Mouse (Mus musculus) megakaryocyte, embryonic 14.5 days (primary cell): ENCODE measurements around the gene E130308A19Rik. TPM values are rescaled to one million over a fixed set of nuclear protein-coding genes. Genes with fewer than 3 reads are reported as not detected.

Experiments
- H3K27me3 ChIP-seq: replicated peaks from 2 replicates; pipeline ENCODE3; 2012; ENCODE audit warnings: inconsistent platforms
- H3K36me3 ChIP-seq: replicated peaks from 2 replicates; pipeline ENCODE3; 2012; ENCODE audit warnings: low read length, inconsistent platforms, mixed read lengths
- H3K4me1 ChIP-seq: 2 replicates; pipeline ENCODE4 v1.6.1; 2012; ENCODE audit warnings: inconsistent platforms
- H3K4me3 ChIP-seq: replicated peaks from 2 replicates; pipeline ENCODE3; 2012; ENCODE audit warnings: moderate library complexity, mild to moderate bottlenecking, inconsistent platforms
- H3K9me3 ChIP-seq: 2 replicates; pipeline ENCODE4 v1.6.1; 2012; ENCODE audit warnings: inconsistent platforms
- FLI1 ChIP-seq: IDR thresholded peaks from 2 replicates; pipeline ENCODE4 v1.6.1; 2012; ENCODE audit warnings: low read length, inconsistent platforms, mixed read lengths
- GATA1 ChIP-seq: IDR thresholded peaks from 3 replicates; pipeline ENCODE4 v1.6.1; 2012; ENCODE audit warnings: mixed read lengths, low read length, inconsistent platforms, borderline replicate concordance
- polyA plus RNA-seq: library from polyadenylated mRNA; stranded (reverse); fragments of >175 nt; gene quantifications from 2 replicates; pipeline ENCODE4 v1.2.3, GENCODE M21; 2012; ENCODE audit warnings: low replicate concordance; ENCODE audit not compliant: insufficient read depth

The E130308A19Rik gene
- polyA plus RNA-seq, 1 experiment = 0.51 TPM

DNA sequence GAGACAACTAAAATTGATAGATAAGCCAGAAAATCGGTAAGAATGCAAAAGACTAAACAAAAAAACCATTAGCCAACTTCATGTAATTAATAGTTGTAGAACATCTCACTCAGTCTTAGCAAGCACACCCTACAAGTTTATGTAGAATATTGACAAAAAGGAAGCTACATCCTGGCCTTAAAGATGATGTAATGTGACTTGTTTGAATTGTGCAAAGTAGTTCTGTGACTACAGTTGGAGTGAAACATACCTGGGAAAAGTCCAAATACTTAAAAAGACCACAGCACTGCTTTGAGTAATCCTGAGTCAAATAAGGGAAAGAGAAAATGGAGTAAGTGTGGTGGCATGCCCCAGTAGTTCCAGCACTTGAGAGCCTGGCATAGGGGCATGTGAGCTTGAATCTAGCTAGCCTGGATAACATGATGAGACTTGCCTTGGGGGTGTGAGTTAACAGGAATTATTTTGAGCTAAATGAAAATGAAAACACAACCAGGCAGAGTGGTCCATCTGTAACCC, 26.2 kb downstream of the E130308A19Rik start:
- Histone ChIP-seq H3K27me3 (no peaks in the 10 kb centered on the region), H3K9me3 (no peaks in the 10 kb centered on the region), H3K36me3 (no peaks in the 10 kb centered on the region), H3K4me3 (no peak overlapping the region), H3K4me1 (peaks cover 44% of the 10 kb centered on the region)
- no peak for TF ChIP-seq GATA1
- TF ChIP-seq FLI1 = no peak

GRCm38 (mm10) chr4:59656061-59656642, 30.1 kb downstream of the E130308A19Rik start:
- TF ChIP-seq FLI1 (no peak), GATA1 (no peak)
- no peak overlapping the region for H3K4me3 ChIP-seq
- H3K27me3 ChIP-seq = no peaks in the 10 kb centered on the region
- peaks cover 28% of the 10 kb centered on the region for H3K4me1 ChIP-seq
- H3K36me3 ChIP-seq = no peaks in the 10 kb centered on the region
- H3K9me3 ChIP-seq = no peaks in the 10 kb centered on the region

- H3K27me3 ChIP-seq = no peaks in the 10 kb centered on the region
- no peak for TF ChIP-seq GATA1
- no peak for TF ChIP-seq FLI1
- peaks cover 2% of the 10 kb centered on the region for H3K36me3 ChIP-seq
- no peak overlapping the region for H3K4me3 ChIP-seq
- peaks cover 7% of the 10 kb centered on the region for H3K9me3 ChIP-seq
- peaks cover 11% of the 10 kb centered on the region for H3K4me1 ChIP-seq
Observed at GRCm38 (mm10) chr4:59662163-59662562, 36.2 kb downstream of the E130308A19Rik start.

DNA sequence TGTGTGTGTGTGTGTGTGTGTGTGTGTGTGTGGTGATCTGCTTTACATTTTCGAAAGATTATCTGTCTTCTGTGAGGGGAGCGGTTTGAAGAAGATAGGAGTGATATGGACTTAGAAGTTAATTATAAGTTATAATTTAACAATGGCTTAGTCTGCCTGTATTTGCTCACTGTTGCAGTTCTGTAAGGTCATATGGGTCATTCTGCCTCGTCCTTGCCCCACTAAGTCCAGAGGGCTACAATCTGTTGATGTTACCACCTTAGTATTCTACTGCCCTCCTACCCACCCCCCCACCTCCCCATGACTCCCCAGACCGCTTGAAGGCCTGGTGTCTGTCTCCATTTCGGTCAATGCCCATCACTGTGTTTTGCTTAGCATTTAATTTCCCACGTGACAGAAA, 37.4 kb downstream of the E130308A19Rik start:
- Histone ChIP-seq H3K36me3 (peaks cover 2% of the 10 kb centered on the region), H3K4me3 (no peak overlapping the region), H3K27me3 (no peaks in the 10 kb centered on the region), H3K4me1 (peaks cover 10% of the 10 kb centered on the region), H3K9me3 (peaks cover 7% of the 10 kb centered on the region)
- no peak for TF ChIP-seq FLI1
- TF ChIP-seq GATA1 = no peak

DNA sequence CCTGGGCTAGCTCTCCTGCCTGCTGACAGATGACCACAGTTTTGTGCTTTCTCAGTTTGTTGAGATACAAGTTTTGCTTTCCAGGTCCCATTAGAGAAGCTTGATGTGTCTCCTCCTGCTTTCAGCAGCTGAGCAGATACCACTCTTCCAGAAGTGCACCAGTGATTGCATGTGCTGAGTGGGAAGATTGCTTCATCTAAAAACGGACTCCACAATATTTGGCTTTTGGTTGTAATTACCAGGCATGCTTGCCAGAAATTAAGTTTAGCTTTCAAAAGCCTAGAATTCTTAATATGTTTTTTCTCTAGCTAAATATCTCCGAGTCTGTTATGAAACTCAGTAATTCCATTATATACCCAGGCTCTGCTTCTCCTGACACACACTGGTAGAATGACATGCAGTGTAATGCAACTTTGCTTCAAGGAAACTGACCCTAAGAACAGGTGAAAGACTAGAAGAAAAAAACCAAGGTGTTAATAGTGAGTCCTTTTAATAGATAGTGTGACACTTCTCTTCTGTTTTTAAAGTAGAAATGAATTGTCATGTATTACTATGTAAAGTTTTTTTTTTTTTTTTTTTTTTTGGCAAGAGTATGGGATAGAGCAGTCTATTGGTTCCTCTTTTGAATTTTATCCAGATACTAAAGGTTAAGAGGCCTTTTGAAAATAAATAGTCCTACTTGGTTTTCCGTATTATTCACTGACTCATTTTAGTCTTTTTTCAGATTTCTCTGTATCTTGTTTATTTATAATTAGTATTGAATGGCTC, 40.7 kb downstream of the E130308A19Rik start:
- H3K36me3 ChIP-seq = peaks cover 2% of the 10 kb centered on the region
- TF ChIP-seq GATA1 (no peak), FLI1 (no peak)
- peaks cover 13% of the 10 kb centered on the region for H3K4me1 ChIP-seq

GRCm38 (mm10) chr4:59668050-59668449, 42.0 kb downstream of the E130308A19Rik start:
- no peak for TF ChIP-seq FLI1
- no peak for TF ChIP-seq GATA1
- peaks cover 7% of the 10 kb centered on the region for H3K9me3 ChIP-seq
- H3K36me3 ChIP-seq = peaks cover 1% of the 10 kb centered on the region
- no peaks in the 10 kb centered on the region for H3K27me3 ChIP-seq
- H3K4me3 ChIP-seq = no peak overlapping the region
- H3K4me1 ChIP-seq = peaks cover 13% of the 10 kb centered on the region

More for the DNA sequence above, 40.7 kb downstream of the E130308A19Rik start:
- H3K27me3 ChIP-seq = no peaks in the 10 kb centered on the region
- no peak overlapping the region for H3K4me3 ChIP-seq
- H3K9me3 ChIP-seq = peaks cover 7% of the 10 kb centered on the region

DNA sequence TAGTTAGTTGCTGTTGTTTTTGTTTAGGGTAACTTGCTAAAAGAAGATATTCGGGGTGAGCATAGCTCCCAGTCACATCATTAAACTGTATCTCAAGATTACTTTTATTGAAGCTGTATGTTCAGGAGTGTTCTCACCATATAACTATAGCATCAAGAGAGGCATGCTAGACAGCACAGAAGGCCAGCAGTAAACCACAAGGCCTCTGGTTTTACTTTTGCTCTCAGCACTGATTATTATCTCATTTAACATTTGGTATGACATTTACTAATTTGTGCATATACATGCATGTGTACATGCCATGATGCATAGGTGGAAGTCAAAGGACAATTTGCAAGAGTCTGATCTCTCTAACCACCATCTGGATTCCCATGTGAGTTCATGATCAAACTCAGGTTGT, 43.1 kb downstream of the E130308A19Rik start:
- no peaks in the 10 kb centered on the region for H3K36me3 ChIP-seq
- H3K4me1 ChIP-seq = peaks cover 16% of the 10 kb centered on the region
- peaks cover 7% of the 10 kb centered on the region for H3K9me3 ChIP-seq
- no peak overlapping the region for H3K4me3 ChIP-seq
- no peak for TF ChIP-seq GATA1
- TF ChIP-seq FLI1 = no peak
- no peaks in the 10 kb centered on the region for H3K27me3 ChIP-seq

- TF ChIP-seq FLI1 (no peak), GATA1 (no peak)
- peaks cover 19% of the 10 kb centered on the region for H3K4me1 ChIP-seq
- no peaks in the 10 kb centered on the region for H3K36me3 ChIP-seq
- no peaks in the 10 kb centered on the region for H3K27me3 ChIP-seq
- H3K9me3 ChIP-seq = no peaks in the 10 kb centered on the region; the same call in 1 of the 2 replicates
- no peak overlapping the region for H3K4me3 ChIP-seq
Observed at GRCm38 (mm10) chr4:59670015-59670414, 44.0 kb downstream of the E130308A19Rik start.

- Histone ChIP-seq H3K4me1 (peaks cover 13% of the 10 kb centered on the region), H3K27me3 (no peaks in the 10 kb centered on the region)
- TF ChIP-seq GATA1 (no peak), FLI1 (no peak)
Observed at GRCm38 (mm10) chr4:59673423-59674117, 47.6 kb downstream of the E130308A19Rik start.

More at GRCm38 (mm10) chr4:59673423-59674117, 47.6 kb downstream of the E130308A19Rik start:
- no peak overlapping the region for H3K4me3 ChIP-seq
- no peaks in the 10 kb centered on the region for H3K9me3 ChIP-seq
- no peaks in the 10 kb centered on the region for H3K36me3 ChIP-seq
